Mouse (Mus musculus): ENCODE measurements at regions not wholly inside any gene's neighbourhood (a gene's known extent, or its start where the extent isn't known, plus 50 kb on each side); places are given as distances from the start of the nearest gene placed in this dataset.

DNA sequence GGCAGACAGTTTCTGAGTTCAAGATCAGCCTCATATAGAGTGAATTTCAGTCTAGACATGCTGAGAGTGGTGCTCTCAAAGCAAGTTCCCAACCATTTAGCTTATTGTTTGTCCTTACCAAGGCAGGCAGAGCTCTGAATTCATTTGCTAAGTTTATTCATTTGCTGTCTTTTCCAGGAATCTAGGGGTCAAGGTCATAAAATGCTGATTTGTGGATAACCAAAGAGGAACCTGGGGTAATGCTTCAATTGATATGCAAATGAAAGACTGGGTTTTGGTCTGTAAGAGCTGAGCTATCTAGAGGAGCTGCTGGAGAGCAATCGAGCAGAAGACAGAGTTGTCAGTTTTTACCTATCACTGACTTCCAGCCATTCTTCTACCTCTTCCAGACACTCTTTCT lies 832.8 kb downstream of the Ryr2 start:
- no peak for DNase-seq (ENCODE audit: low spot score)

DNA sequence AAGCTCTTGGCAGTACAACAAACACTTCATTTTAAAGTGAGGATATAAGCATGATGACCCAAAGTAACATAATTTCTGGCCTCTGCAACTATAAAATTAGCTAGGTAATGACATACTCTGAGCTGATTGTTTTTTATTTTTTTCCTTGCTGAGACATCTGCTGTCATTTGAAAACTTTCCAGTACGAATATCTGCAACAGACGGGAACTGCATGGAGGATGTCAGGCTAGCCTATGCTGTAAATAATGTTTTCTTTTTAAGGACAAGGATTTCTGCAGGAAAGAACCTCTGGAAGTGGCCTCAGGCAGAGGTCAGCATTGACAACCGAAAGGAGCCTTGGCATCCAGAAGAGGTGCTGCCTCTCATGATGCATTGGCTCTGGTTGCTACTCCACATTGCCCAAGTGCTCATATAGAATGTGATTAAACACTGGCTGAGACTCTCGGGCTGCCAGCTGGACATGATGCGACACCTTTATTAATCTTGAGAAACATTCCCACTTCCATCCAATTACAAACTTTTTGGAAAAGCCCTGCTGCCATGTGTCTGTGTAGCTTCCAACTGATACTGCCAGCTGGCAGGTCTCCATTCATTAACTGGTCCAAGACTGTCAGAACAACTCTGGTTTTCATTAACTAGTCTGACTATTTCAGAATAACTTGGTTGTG lies 837.9 kb downstream of the Ryr2 start:
- DNase-seq (ENCODE audit: low spot score): no peak

- peak; percentile 75 for DNase-seq (ENCODE audit: low spot score)
These were observed 859.2 kb downstream of the Ryr2 start for GRCm38 (mm10) chr13:11247541-11247940.

DNA sequence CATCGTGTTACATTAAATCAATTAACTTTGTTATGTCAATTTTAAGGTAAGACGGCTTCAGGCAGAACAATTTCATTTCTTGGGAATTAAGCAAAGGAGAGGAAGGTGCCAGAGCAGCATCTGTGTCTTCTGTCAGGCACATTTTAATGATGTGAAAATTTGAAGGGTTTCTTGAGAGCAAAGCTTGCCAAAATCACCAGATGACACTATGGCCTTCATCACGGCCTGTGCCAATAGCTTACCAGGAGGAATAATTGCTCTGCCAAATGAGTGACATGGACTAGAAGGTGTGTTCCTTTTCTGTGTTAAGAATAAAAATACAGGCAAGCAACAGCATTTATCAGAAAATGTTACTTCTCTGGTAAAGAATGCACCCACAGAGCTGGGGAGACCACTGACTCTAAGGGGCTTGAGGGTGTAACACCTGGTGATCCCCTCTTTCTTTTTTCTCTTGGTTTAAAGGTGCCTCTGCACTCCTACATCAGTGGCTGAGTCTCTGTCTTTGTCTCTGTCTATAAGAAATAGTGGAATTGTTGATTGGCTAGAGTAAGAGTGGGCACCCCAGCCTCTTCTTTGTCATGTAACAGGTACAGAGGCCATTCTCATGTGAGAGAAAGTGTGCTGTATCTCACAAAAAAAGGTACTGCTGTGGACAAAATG lies 856.2 kb upstream of the Chrm3 start:
- DNase-seq (ENCODE audit: low spot score): no peak

- peak; percentile 18 for DNase-seq (ENCODE audit: low spot score)
These were observed 849.5 kb upstream of the Chrm3 start for GRCm38 (mm10) chr13:11210109-11210508.

GRCm38 (mm10) chr13:11205216-11205786 lies 844.7 kb upstream of the Chrm3 start:
- DNase-seq (ENCODE audit: low spot score): no peak

DNA sequence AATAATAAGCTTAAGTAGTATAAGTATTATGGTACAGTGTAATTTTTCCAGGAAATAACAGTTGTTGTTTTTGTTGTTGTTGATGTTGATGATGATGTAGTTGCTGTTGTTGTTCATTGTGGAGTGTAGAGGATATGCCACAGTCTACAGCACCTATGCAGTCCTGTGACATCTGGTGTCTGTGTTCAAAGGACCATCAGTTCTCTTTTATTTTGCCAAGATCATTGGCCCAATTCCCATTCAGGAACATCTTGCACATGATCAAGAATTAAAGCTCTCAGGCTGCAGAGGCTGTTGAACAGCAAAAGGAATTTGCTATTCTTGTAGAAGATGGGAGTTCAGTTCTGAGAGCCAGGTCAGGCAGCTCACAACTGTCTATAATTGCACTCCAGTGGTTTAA lies 841.3 kb upstream of the Chrm3 start:
- DNase-seq (ENCODE audit: low spot score): no peak

- peak; percentile 9 for DNase-seq (ENCODE audit: low spot score)
These were observed 831.8 kb upstream of the Chrm3 start for GRCm38 (mm10) chr13:11192471-11192870.

- DNase-seq (ENCODE audit: low spot score): no peak
These were observed 820.5 kb upstream of the Chrm3 start for GRCm38 (mm10) chr13:11181191-11181590.

GRCm38 (mm10) chr13:11180356-11180755 lies 819.7 kb upstream of the Chrm3 start:
- no peak for DNase-seq (ENCODE audit: low spot score)

DNA sequence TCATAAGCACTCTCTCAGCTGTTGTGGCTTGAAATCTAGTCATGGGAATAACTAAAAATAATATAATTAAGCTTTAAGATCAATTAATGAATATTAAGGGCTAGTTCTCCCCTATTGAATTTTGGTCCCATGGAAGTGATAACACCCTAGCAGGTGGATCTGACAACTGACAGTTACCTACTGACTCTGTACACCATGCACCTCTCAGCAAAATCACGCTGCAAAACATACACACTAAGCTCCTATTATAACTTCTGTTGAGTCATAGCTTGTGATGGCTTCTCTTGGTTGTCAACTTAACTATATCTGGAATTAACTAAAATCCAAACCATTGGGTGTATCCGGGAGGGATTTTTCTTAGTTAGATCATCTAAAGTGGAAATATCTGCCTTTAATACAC lies 817.9 kb upstream of the Chrm3 start:
- no peak for DNase-seq (ENCODE audit: low spot score)

DNA sequence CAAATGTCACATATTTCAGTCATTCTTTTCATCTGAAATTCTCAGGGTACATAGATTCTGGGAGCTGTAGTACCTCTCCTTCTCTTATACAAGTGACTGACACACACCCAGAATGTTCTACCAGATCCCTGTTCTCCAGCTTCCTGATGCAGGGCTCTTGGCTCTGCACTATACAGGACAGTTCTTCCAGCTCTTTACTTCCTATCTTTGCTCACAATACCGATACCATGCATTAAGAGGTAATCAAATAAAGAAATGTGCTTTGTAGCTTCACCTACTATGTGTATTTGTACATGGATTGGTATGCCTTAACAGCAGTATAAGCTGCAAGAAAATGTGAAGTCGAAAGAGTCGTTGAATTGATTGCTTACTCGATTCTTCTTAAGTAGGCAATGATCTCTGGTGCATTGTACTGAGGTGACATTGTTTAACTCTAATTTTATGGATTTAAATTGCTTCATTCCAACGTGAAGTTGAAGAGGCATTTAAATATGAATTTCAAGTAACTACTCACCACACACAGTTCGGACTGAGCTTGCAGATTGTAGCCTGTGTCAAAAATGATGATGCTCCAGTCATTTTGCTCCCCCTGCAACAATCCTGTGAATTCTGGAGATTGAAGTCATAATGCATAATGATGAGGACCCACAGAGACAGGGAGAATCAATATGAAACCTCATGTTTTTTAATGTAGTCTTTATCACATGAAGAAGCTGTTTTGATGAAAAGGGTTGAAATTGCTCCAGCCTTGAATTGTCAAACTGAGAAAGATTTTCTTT lies 817.2 kb upstream of the Chrm3 start:
- no peak for DNase-seq (ENCODE audit: low spot score)

- DNase-seq (ENCODE audit: low spot score): no peak
These were observed 806.5 kb upstream of the Chrm3 start for GRCm38 (mm10) chr13:11167115-11167514.

DNA sequence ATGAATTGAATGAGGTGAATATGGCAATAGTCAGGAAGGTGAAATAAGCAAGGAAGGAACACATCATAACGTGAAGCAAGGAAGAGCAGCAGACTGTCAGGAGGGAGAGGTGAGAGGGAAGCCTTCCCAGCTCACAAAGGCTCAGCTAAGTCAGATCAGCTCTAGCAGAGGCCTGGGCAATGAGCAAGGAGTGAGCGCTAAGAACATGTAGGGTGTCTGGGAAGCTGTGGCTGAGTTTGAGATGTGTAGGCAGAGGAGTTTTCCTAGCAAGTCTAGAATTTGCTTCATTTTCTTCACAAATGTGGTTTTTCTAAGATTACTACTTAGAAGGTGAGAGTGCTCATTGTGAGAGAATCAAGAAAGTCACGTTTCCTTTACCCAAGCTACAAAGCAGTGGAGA lies 803.5 kb upstream of the Chrm3 start:
- no peak for DNase-seq (ENCODE audit: low spot score)

GRCm38 (mm10) chr13:11147268-11147667 lies 786.6 kb upstream of the Chrm3 start:
- DNase-seq (ENCODE audit: low spot score): no peak

GRCm38 (mm10) chr13:11107693-11108092 lies 747.0 kb upstream of the Chrm3 start:
- no peak for DNase-seq (ENCODE audit: low spot score)

DNA sequence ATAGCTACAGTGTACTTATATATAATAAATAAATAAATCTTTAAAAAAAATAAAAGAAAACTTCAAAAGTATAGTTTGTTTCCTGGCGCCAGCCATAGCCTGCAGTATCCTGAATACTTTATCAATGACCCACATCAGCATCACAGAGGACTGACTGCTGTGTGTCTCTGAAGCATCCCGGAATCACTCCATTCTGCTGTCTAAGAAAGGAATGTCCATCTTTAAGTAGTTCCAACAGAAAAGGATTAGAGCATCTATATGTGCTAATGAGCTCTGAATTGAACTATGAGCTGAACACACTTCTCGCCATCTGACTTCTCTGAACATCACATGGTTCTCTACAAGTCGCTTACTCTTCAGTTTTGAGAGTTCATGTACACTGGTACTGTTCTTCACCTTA lies 745.8 kb upstream of the Chrm3 start:
- no peak for DNase-seq (ENCODE audit: low spot score)

DNA sequence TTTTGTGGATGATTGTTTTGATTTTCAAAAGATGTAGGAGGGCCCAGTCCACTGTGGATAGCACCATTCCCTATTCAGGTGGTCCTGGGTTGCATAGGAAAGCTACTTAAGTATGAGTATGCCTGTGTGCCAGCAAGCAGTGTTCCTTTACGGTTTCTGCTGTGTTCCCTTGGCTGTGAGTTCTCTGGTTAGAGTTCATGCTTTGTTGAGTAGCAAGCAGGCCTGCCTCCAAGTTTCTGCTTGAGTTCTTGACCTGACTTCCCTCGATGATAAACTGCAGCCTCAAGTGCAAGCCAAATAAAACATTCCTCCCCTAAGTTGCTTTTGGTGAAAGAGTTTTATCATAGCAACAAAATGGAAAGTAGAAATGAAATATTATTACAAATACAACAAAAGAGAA lies 744.9 kb upstream of the Chrm3 start:
- no peak for DNase-seq (ENCODE audit: low spot score)

- DNase-seq (ENCODE audit: low spot score): no peak
These were observed 738.9 kb upstream of the Chrm3 start for GRCm38 (mm10) chr13:11099586-11099950.

DNA sequence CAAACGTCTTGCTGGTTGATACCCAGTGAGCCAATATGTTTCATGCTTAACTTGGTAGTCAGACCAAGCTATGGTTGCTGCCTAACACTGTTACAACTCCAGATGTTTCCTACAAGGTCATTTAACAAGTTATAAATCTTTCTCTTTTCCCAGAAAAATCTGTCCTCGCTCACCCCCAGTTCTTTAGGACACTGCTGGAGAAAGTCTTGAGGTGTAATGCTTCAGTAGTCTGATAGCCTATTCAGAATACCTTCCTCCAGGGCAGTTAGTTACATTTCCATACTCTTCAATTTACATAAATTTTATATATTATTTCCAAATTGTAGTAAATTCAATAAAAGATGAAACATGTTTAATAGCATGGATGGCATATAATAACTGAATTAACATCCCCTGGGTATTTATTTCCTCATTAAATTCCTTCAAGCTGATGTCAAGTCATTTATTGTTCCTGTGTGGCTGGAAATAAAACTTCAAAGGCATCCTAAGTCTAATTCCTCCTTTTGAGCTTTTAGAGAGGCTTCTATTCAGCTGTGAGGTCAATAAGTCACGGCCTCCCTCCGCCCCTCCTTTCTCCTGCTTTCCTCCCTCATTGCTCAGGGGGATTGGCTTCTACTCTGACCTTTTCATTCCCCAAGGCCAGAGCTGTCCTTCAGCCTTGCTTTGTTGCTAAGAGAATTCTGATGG lies 738.4 kb upstream of the Chrm3 start:
- DNase-seq (ENCODE audit: low spot score): peak; percentile 94

GRCm38 (mm10) chr13:11092911-11093310 lies 732.3 kb upstream of the Chrm3 start:
- no peak for DNase-seq (ENCODE audit: low spot score)

All from embryo, embryonic 10 days (tissue).